Mouse (Mus musculus): ENCODE data around the gene Rec114. TPM values are rescaled to one million over a fixed set of nuclear protein-coding genes. Genes with fewer than 3 reads are reported as not detected.

Gene Rec114
- not detected for polyA plus RNA-seq (2015; fragmentation: Illumina TruSeq; extraction: RNeasy Lipid Tissue Mini Kit (QIAGEN cat#74804); ENCODE audit: insufficient read depth, low read depth, low replicate concordance)

GRCm38 (mm10) chr9:58743702-58744248 is at the start of gene Rec114:
TSS of gene Rec114 (minus strand) at chr9:58743964.

Other genes with a start within 250 kb of the Rec114 start
- gene Cd276, start 188.5 kb downstream of the Rec114 start, polyA plus RNA-seq (2015; fragmentation: Illumina TruSeq; extraction: RNeasy Lipid Tissue Mini Kit (QIAGEN cat#74804); ENCODE audit: insufficient read depth, low read depth, low replicate concordance), result 1.6 TPM
- gene Nptn, start 161.7 kb downstream of the Rec114 start, polyA plus RNA-seq (2015; fragmentation: Illumina TruSeq; extraction: RNeasy Lipid Tissue Mini Kit (QIAGEN cat#74804); ENCODE audit: insufficient read depth, low read depth, low replicate concordance), result 31.9 TPM
- gene Hcn4, start 79.4 kb upstream of the Rec114 start, polyA plus RNA-seq (2015; fragmentation: Illumina TruSeq; extraction: RNeasy Lipid Tissue Mini Kit (QIAGEN cat#74804); ENCODE audit: insufficient read depth, low read depth, low replicate concordance), result 0.63 TPM

All from pancreas, adult 10 weeks (tissue).